Mouse (Mus musculus) MEL (cell line): Measurements from ENCODE around the gene E130114P18Rik. TPM values are rescaled to one million over a fixed set of nuclear protein-coding genes. Genes with fewer than 3 reads are reported as not detected.

Source experiments
- DNase-seq: peaks from one replicate; pipeline ENCODE4 v3.0.0; 2011; ENCODE audit warnings: low read depth, low spot score
- H3K27ac ChIP-seq: 2 replicates; pipeline ENCODE4 v1.5.1; 2012; ENCODE audit warnings: low read depth, mild to moderate bottlenecking, control low read depth, low read length, moderate library complexity; ENCODE audit not compliant: control insufficient read depth
- H3K27me3 ChIP-seq, 2 experiments: fragments of 150-350 bp in 1 of 2; sonication (generic) in 1 of 2; 2 replicates each; pipeline ENCODE4 v1.6.1; 2012; ENCODE audit warnings: low read length in 2 of 2, mild to moderate bottlenecking in 2 of 2, improper control_type of control experiment in 1 of 2, moderate library complexity in 1 of 2; ENCODE audit not compliant: insufficient read depth in 2 of 2, control insufficient read depth in 1 of 2
- H3K36me3 ChIP-seq, 2 experiments: 2 replicates each; pipeline ENCODE4 v1.6.1; 2012 to 2014; ENCODE audit warnings: low read length in 2 of 2, improper control_type of control experiment in 1 of 2, inconsistent platforms in 1 of 2, mild to moderate bottlenecking in 1 of 2; ENCODE audit not compliant: insufficient read depth in 2 of 2, control insufficient read depth in 1 of 2
- H3K4me1 ChIP-seq, 2 experiments: fragments of 150-350 bp in 1 of 2; sonication (generic) in 1 of 2; 2 replicates each; pipeline ENCODE4 v1.6.1; 2012; ENCODE audit warnings: low read length in 2 of 2, improper control_type of control experiment in 1 of 2, mild to moderate bottlenecking in 1 of 2; ENCODE audit not compliant: insufficient read depth in 2 of 2, control insufficient read depth in 1 of 2
- H3K4me3 ChIP-seq, 2 experiments: fragments of 150-350 bp in 1 of 2; sonication (generic) in 1 of 2; 2 replicates each; pipeline ENCODE4 v1.5.1; 2012; ENCODE audit warnings: low read depth in 2 of 2, low read length in 2 of 2, mild to moderate bottlenecking in 2 of 2, moderate library complexity in 2 of 2, control low read depth in 1 of 2, improper control_type of control experiment in 1 of 2; ENCODE audit not compliant: control insufficient read depth in 1 of 2, insufficient read depth in 1 of 2
- H3K79me2 ChIP-seq: 2 replicates; pipeline ENCODE4 v1.6.1; 2012; ENCODE audit warnings: mild to moderate bottlenecking, low read length, moderate library complexity; ENCODE audit not compliant: control insufficient read depth, poor library complexity, insufficient read depth
- H3K9ac ChIP-seq: 2 replicates; pipeline ENCODE4 v1.6.1; 2012; ENCODE audit warnings: low read depth, mild to moderate bottlenecking, control low read depth, low read length, moderate library complexity; ENCODE audit not compliant: control insufficient read depth, poor library complexity, severe bottlenecking
- H3K9me3 ChIP-seq: fragments of 150-350 bp; sonication (generic); replicated peaks from 2 replicates; pipeline ENCODE4 v1.6.1; 2012; ENCODE audit warnings: mild to moderate bottlenecking, low read length, improper control_type of control experiment, moderate library complexity; ENCODE audit not compliant: insufficient read depth
- BHLHE40 ChIP-seq: IDR thresholded peaks from 2 replicates; pipeline ENCODE4 v1.6.1; 2012; ENCODE audit warnings: low read depth, mild to moderate bottlenecking, inconsistent platforms, low read length, improper control_type of control experiment, borderline replicate concordance
- CHD2 ChIP-seq: IDR thresholded peaks from 2 replicates; pipeline ENCODE4 v1.6.1; 2011; ENCODE audit warnings: low read length, improper control_type of control experiment
- CTCF ChIP-seq, 3 experiments: IDR thresholded peaks in 2 of 3; conservative IDR thresholded peaks in 1 of 3; 2 replicates each; pipeline ENCODE4 v1.5.1; 2011 to 2012; ENCODE audit warnings: low read length in 3 of 3, low read depth in 2 of 3, mild to moderate bottlenecking in 2 of 3, improper control_type of control experiment in 1 of 3, inconsistent platforms in 1 of 3, mixed read lengths in 1 of 3, moderate library complexity in 1 of 3; ENCODE audit not compliant: control insufficient read depth in 1 of 3, insufficient read depth in 1 of 3, poor library complexity in 1 of 3, severe bottlenecking in 1 of 3
- E2F4 ChIP-seq: IDR thresholded peaks from 2 replicates; pipeline ENCODE4 v1.6.1; 2011; ENCODE audit warnings: low read depth, low read length, improper control_type of control experiment, borderline replicate concordance
- EP300 ChIP-seq, 2 experiments: IDR thresholded peaks; 2 replicates each; pipeline ENCODE4 v1.6.1; 2011; ENCODE audit warnings: improper control_type of control experiment in 2 of 2, low read length in 2 of 2, low read depth in 1 of 2, mild to moderate bottlenecking in 1 of 2
- GABPA ChIP-seq: IDR thresholded peaks from 2 replicates; pipeline ENCODE4 v1.6.1; 2012; ENCODE audit warnings: low read depth, mild to moderate bottlenecking, inconsistent platforms, low read length, improper control_type of control experiment, moderate library complexity
- GATA1 ChIP-seq: IDR thresholded peaks from 2 replicates; pipeline ENCODE4 v1.6.1; 2011; ENCODE audit warnings: low read depth, low read length, improper control_type of control experiment
- JUND ChIP-seq: IDR thresholded peaks from 2 replicates; pipeline ENCODE4 v1.6.1; 2011; ENCODE audit warnings: low read depth, mild to moderate bottlenecking, improper control_type of control experiment, low read length
- KAT2A ChIP-seq: conservative IDR thresholded peaks from 2 replicates; pipeline ENCODE4 v1.6.1; 2012; ENCODE audit warnings: low read depth, low read length, improper control_type of control experiment, inconsistent platforms
- MAX ChIP-seq: IDR thresholded peaks from 2 replicates; pipeline ENCODE4 v1.6.1; 2011; ENCODE audit warnings: low read length, improper control_type of control experiment
- MAZ ChIP-seq: IDR thresholded peaks from 2 replicates; pipeline ENCODE4 v1.6.1; 2012; ENCODE audit warnings: low read depth, mild to moderate bottlenecking, inconsistent platforms, low read length, improper control_type of control experiment
- MEF2A ChIP-seq: IDR thresholded peaks from 2 replicates; pipeline ENCODE4 v1.6.1; 2014; ENCODE audit warnings: low read depth, mild to moderate bottlenecking, inconsistent platforms, low read length, improper control_type of control experiment; ENCODE audit not compliant: poor library complexity, insufficient replicate concordance, severe bottlenecking; ENCODE audit errors: extremely low read depth
- MXI1 ChIP-seq: IDR thresholded peaks from 2 replicates; pipeline ENCODE4 v1.6.1; 2011; ENCODE audit warnings: mild to moderate bottlenecking, low read depth, low read length, improper control_type of control experiment
- MYB ChIP-seq: IDR thresholded peaks from 2 replicates; pipeline ENCODE4 v1.6.1; 2011; ENCODE audit warnings: mild to moderate bottlenecking, low read depth, low read length, improper control_type of control experiment
- MYC ChIP-seq: IDR thresholded peaks from 2 replicates; pipeline ENCODE4 v1.6.1; 2011; ENCODE audit warnings: low read depth, mild to moderate bottlenecking, low read length, improper control_type of control experiment, moderate library complexity
- NELFE ChIP-seq: IDR thresholded peaks from 2 replicates; pipeline ENCODE4 v1.6.1; 2011; ENCODE audit warnings: low read depth, low read length, improper control_type of control experiment
- NRF1 ChIP-seq: IDR thresholded peaks from 2 replicates; pipeline ENCODE4 v1.6.1; 2014; ENCODE audit warnings: low read depth, mild to moderate bottlenecking, inconsistent platforms, low read length, improper control_type of control experiment, moderate library complexity; ENCODE audit not compliant: poor library complexity, insufficient read depth, severe bottlenecking
- POLR2AphosphoS2 ChIP-seq: IDR thresholded peaks from 2 replicates; pipeline ENCODE4 v1.6.1; 2011; ENCODE audit warnings: low read length, improper control_type of control experiment
- POLR2AphosphoS5 ChIP-seq: IDR thresholded peaks from 2 replicates; pipeline ENCODE4 v1.6.1; 2012; ENCODE audit warnings: low read depth, borderline replicate concordance, mild to moderate bottlenecking, inconsistent platforms, low read length, moderate library complexity, mixed read lengths
- RAD21 ChIP-seq: IDR thresholded peaks from 2 replicates; pipeline ENCODE4 v1.6.1; 2011; ENCODE audit warnings: mild to moderate bottlenecking, low read depth, low read length, improper control_type of control experiment
- RCOR1 ChIP-seq: IDR thresholded peaks from 2 replicates; pipeline ENCODE4 v1.6.1; 2012; ENCODE audit warnings: low read depth, mild to moderate bottlenecking, inconsistent platforms, low read length, improper control_type of control experiment
- SMC3 ChIP-seq: IDR thresholded peaks from 2 replicates; pipeline ENCODE4 v1.6.1; 2011; ENCODE audit warnings: low read depth, low read length, improper control_type of control experiment
- TCF12 ChIP-seq: IDR thresholded peaks from 2 replicates; pipeline ENCODE4 v1.6.1; 2014; ENCODE audit warnings: low read depth, mild to moderate bottlenecking, inconsistent platforms, low read length, improper control_type of control experiment, moderate library complexity
- UBTF ChIP-seq: IDR thresholded peaks from 2 replicates; pipeline ENCODE4 v1.6.1; 2012; ENCODE audit warnings: low read depth, mild to moderate bottlenecking, inconsistent platforms, low read length, improper control_type of control experiment, moderate library complexity, borderline replicate concordance; ENCODE audit not compliant: insufficient read depth
- USF1 ChIP-seq: IDR thresholded peaks from 2 replicates; pipeline ENCODE4 v1.6.1; 2014; ENCODE audit warnings: low read depth, mild to moderate bottlenecking, inconsistent platforms, low read length, improper control_type of control experiment, moderate library complexity
- USF2 ChIP-seq, 2 experiments: IDR thresholded peaks; 2 replicates each; pipeline ENCODE4 v1.6.1; 2011 to 2012; ENCODE audit warnings: improper control_type of control experiment in 2 of 2, low read length in 2 of 2, borderline replicate concordance in 1 of 2, inconsistent platforms in 1 of 2, low read depth in 1 of 2, mild to moderate bottlenecking in 1 of 2; ENCODE audit not compliant: insufficient read depth in 1 of 2
- ZC3H11A ChIP-seq: IDR thresholded peaks from 2 replicates; pipeline ENCODE4 v1.6.1; 2012; ENCODE audit warnings: low read depth, mild to moderate bottlenecking, inconsistent platforms, low read length, improper control_type of control experiment
- ZKSCAN1 ChIP-seq: IDR thresholded peaks from 2 replicates; pipeline ENCODE4 v1.6.1; 2012; ENCODE audit warnings: low read depth, mild to moderate bottlenecking, inconsistent platforms, low read length, improper control_type of control experiment, moderate library complexity
- ZMIZ1 ChIP-seq: IDR thresholded peaks from 2 replicates; pipeline ENCODE4 v1.6.1; 2012; ENCODE audit warnings: low read depth, mild to moderate bottlenecking, inconsistent platforms, low read length, improper control_type of control experiment, moderate library complexity
- ZNF384 ChIP-seq: IDR thresholded peaks from 2 replicates; pipeline ENCODE4 v1.6.1; 2012; ENCODE audit warnings: low read depth, mild to moderate bottlenecking, inconsistent platforms, low read length, improper control_type of control experiment
- polyA plus RNA-seq, 2 experiments: library from polyadenylated mRNA; stranded (reverse) in 1 of 2; unstranded in 1 of 2; fragments of >175 nt in 1 of 2; fragments of >200 nt in 1 of 2; gene quantifications; 2 replicates each; pipeline versions ENCODE4 v1.2.1 to v1.2.4; 2012; ENCODE audit warnings: low replicate concordance in 2 of 2, low read depth in 1 of 2; ENCODE audit not compliant: insufficient read length in 2 of 2, insufficient read depth in 1 of 2, missing spikeins in 1 of 2
- total RNA-seq: library from RNA; depleted of rRNA; stranded (reverse); fragments of 300-350 nt; gene quantifications from 2 replicates; pipeline ENCODE4 v1.2.3, GENCODE M21; 2012

E130114P18Rik gene
- total and polyA plus RNA-seq, 3 experiments = not detected

DNA sequence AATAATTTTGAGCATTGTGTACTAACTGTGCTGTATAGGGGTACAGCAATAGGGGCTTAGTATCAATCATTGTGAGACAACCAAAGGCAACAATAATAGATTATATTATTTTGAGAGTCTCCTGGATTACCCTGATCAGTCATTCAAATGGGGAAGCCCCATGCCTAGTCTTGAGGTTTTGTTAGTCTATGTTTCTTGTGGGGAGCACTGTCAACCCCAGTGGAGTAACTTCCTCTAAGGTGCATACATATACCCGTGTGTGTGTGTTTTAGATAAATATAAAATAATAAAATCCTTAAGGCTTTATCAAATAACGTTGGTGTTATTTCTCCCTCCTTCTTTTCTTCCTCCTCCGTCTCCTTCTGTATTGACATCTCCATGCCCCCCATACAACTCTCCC is 208.6 kb downstream of the E130114P18Rik start:
- Histone ChIP-seq H3K79me2 (no peaks in the 10 kb centered on the region), H3K4me3 (no peak overlapping the region), H3K9ac (no peak overlapping the region), H3K27me3 (no peaks in the 10 kb centered on the region; a peak in 1 of 4 replicates), H3K36me3 (0 out of 4 replicates have a peak, but pooled peaks cover 0 to 3% of the 10 kb centered on the region in 2 experiments), H3K9me3 (no peaks in the 10 kb centered on the region), H3K27ac (no peak overlapping the region), H3K4me1 (no peaks in the 10 kb centered on the region; a peak in 1 of 4 replicates)
- DNase-seq = peak; percentile 56
- TF ChIP-seq MAZ = no peak
- TF ChIP-seq E2F4 = no peak
- no peak for TF ChIP-seq NRF1
- no peak for TF ChIP-seq MXI1

DNA sequence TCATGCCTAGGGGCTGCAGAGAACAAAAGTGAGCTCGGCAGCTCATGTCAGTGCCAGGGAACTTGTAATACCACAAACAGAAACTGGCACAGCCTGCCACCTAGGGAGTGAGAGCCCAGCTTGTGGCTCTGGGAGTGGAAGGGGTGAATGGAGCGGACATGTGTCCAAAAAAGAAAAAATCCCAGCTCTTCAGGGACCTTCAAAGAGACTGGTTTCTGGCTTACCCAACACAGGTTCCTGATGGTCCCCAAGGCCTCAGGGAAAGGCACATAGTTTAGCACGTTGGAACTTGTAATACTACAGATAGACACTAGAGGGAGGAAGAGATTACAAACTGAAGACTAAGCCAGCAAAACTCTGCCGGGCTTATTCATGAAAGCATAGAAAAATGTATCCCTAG is 213.2 kb downstream of the E130114P18Rik start:
- DNase-seq = peak; percentile 79
- H3K4me1 ChIP-seq = no peaks in the 10 kb centered on the region

More for the DNA sequence above, 213.2 kb downstream of the E130114P18Rik start:
- TF ChIP-seq POLR2AphosphoS5 (no peak), MYC (no peak), ZKSCAN1 (no peak), POLR2AphosphoS2 (no peak), ZMIZ1 (no peak), MEF2A (no peak), ZNF384 (no peak), KAT2A (no peak), NELFE (no peak), CHD2 (no peak), UBTF (no peak), MAX (no peak), E2F4 (no peak), MYB (no peak), ZC3H11A (peak; percentile 94), NRF1 (no peak), BHLHE40 (no peak), EP300 (IDR thresholded peaks at IDR 0.05; ENCODE audit: low read depth in 1 of 2, low read length in 2 of 2) (no peak), TCF12 (no peak), CTCF (IDR thresholded peaks at IDR 0.05 in 2 of 3, conservative IDR thresholded peaks at IDR 0.05 in 1 of 3; ENCODE audit: control insufficient read depth in 1 of 3, insufficient read depth in 1 of 3, low read depth in 2 of 3, low read length in 3 of 3, poor library complexity in 1 of 3, severe bottlenecking in 1 of 3) (peak in 2 of 3 experiments; percentile 78 to 92; a peak in 4 of 6 replicates), USF1 (no peak), USF2 (IDR thresholded peaks at IDR 0.05; ENCODE audit: borderline replicate concordance in 1 of 2, insufficient read depth in 1 of 2, low read depth in 1 of 2, low read length in 2 of 2) (no peak), RCOR1 (no peak), MXI1 (no peak), RAD21 (peak; percentile 98), GABPA (no peak), GATA1 (no peak), JUND (no peak), SMC3 (peak; percentile 94), MAZ (no peak)
- no peak overlapping the region for H3K9ac ChIP-seq
- H3K36me3 ChIP-seq = 0 out of 4 replicates have a peak, but pooled peaks cover 0 to 2% of the 10 kb centered on the region in 2 experiments
- peaks cover 3 to 8% of the 10 kb centered on the region in 2 experiments; a peak in 3 of 4 replicates for H3K27me3 ChIP-seq
- no peak overlapping the region for H3K4me3 ChIP-seq
- no peaks in the 10 kb centered on the region for H3K79me2 ChIP-seq
- no peak overlapping the region for H3K27ac ChIP-seq
- H3K9me3 ChIP-seq = no peaks in the 10 kb centered on the region
